30 mouse cellular contexts compared by ENCODE assay signal in the genomic region with DNA sequence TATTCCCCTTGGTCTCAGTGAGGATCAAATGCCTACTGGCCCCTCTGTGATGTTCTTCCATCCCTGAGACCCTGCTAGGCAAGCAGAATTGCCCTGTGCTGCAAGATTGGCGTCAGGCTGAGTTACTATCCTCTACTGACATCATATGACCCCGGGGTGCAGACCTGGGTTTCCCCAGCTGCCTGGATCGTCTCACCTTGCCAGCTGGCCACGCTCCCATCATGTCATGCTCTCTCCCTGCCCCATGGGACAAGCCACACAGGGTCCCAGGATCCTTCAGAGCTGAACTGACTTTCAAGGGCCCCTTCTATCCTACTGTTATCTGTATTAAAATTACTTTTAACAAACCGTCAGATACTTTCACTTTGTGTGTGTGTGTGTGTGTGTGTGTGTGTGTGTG.
DNase-seq lines count a peak whose midpoint lies in the region; ATAC-seq and TF ChIP-seq lines count a peak whose summit lies in the region.
"Had no signal": no experiment of that assay in that cellular context is flagged by ENCODE, and none has a peak within 500 bp of the region (broad histone marks: within the 10 kb centered on the region; RNA-seq: fewer than 3 reads in every experiment).

No protein-coding gene starts in this region.

- TF ChIP-seq CTCF in liver, adult 2 months (IDR thresholded peaks at IDR 0.05; ENCODE audit: low read depth, low read length) = no peak

- DNase-seq in kidney, adult 11 months = peak; percentile 47
- peak; percentile 78 for DNase-seq in liver, adult 2 months (ENCODE audit: extremely low read depth, low read depth, low spot score)
- DNase-seq in liver, embryonic 11.5 days (ENCODE audit: low spot score) = no peak
- DNase-seq in 3134 (ENCODE audit: extremely low read depth, insufficient read length, low spot score) (peak; percentile 42), MN1 (ENCODE audit: low spot score) (peak; percentile 17)
- no peak for DNase-seq in natural killer cell, adult 2 months (ENCODE audit: low spot score in 2 of 2)
- DNase-seq in spleen, postnatal 14 days (ENCODE audit: low spot score in 2 of 2) = no peak
- DNase-seq: cerebellum, adult 2 months; cerebellum, postnatal 14 days; forebrain, postnatal 0 days; gastrocnemius, postnatal 14 days; heart, postnatal 14 days; layer of hippocampus, adult 9-11 months; right cerebral cortex, postnatal 4 days; thymus, adult 2 months had no signal

- no peak overlapping the region for H3K4me2 ChIP-seq in kidney, embryonic 14.5 days (replicated peaks; ENCODE audit: low read depth, low read length)
- H3K4me2 ChIP-seq in liver, embryonic 11.5 days = no peak overlapping the region
- H3K4me2 ChIP-seq: embryonic facial prominence, embryonic 15.5 days; forebrain, embryonic 12.5 days; hindbrain, embryonic 15.5 days; limb, embryonic 15.5 days; midbrain, embryonic 12.5 days; neural tube, embryonic 13.5 days had no signal

- no peaks in the 10 kb centered on the region for H3K9me3 ChIP-seq in kidney, embryonic 14.5 days (ENCODE audit: control insufficient read depth, low read length)
- H3K9me3 ChIP-seq in liver, embryonic 11.5 days (ENCODE audit: control insufficient read depth, low read length) = no peaks in the 10 kb centered on the region
- H3K9me3 ChIP-seq: embryonic facial prominence, embryonic 10.5 days; embryonic facial prominence, embryonic 15.5 days; forebrain, embryonic 12.5 days; hindbrain, embryonic 10.5 days; hindbrain, embryonic 15.5 days; limb, embryonic 10.5 days; limb, embryonic 15.5 days; megakaryocyte, embryonic 14.5 days; midbrain, embryonic 12.5 days; neural tube, embryonic 13.5 days had no signal

- H3K27ac ChIP-seq in kidney, embryonic 14.5 days (ENCODE audit: low read depth, low read length) = no peak overlapping the region
- H3K27ac ChIP-seq in liver, adult 2 months (replicated peaks; ENCODE audit: insufficient read depth, low read depth, low read length) = peak overlapping the region; percentile 15; the same call in 1 of the 2 replicates
- no peak overlapping the region for H3K27ac ChIP-seq in liver, embryonic 11.5 days (ENCODE audit: low read depth, low read length)
- H3K27ac ChIP-seq: embryonic facial prominence, embryonic 15.5 days; forebrain, embryonic 12.5 days; hindbrain, embryonic 15.5 days; limb, embryonic 10.5 days; limb, embryonic 15.5 days; midbrain, embryonic 12.5 days; neural tube, embryonic 13.5 days had no signal

- no peak for TF ChIP-seq POLR2A in liver, adult 2 months (IDR thresholded peaks at IDR 0.05; ENCODE audit: extremely low read depth, insufficient read depth, low read length)

- H3K79me2 ChIP-seq in liver, adult 2 months (ENCODE audit: control insufficient read depth, insufficient read depth, low read length) = no peaks in the 10 kb centered on the region

- 34% methylated on average over 5 of the region's 5 CpGs for WGBS in kidney, embryonic 14.5 days
- 16% methylated on average over 5 of the region's 5 CpGs for WGBS in liver, adult 2 months
- WGBS in liver, embryonic 11.5 days = 42% methylated on average over 5 of the region's 5 CpGs

- ATAC-seq in kidney, embryonic 14.5 days (ENCODE audit: low FRiP score, low TSS enrichment) = no peak
- ATAC-seq in liver, embryonic 11.5 days (replicated peaks; ENCODE audit: low FRiP score) = no peak
- ATAC-seq: forebrain, postnatal 0 days; inflammation-experienced regulatory T-cells, adult 6 months; Patski had no signal

- H3K36me3 ChIP-seq in kidney, embryonic 14.5 days (ENCODE audit: control insufficient read depth, insufficient read depth, low read length) = no peaks in the 10 kb centered on the region
- H3K36me3 ChIP-seq in liver, adult 2 months (ENCODE audit: control insufficient read depth, insufficient read depth, low read length) = no peaks in the 10 kb centered on the region
- H3K36me3 ChIP-seq in liver, embryonic 11.5 days (ENCODE audit: control insufficient read depth, insufficient read depth, low read length) = no peaks in the 10 kb centered on the region
- H3K36me3 ChIP-seq: embryonic facial prominence, embryonic 10.5 days; embryonic facial prominence, embryonic 15.5 days; forebrain, embryonic 12.5 days; hindbrain, embryonic 10.5 days; hindbrain, embryonic 15.5 days; limb, embryonic 10.5 days; limb, embryonic 15.5 days; midbrain, embryonic 12.5 days; neural tube, embryonic 13.5 days had no signal

- H3K4me3 ChIP-seq in kidney, embryonic 14.5 days (ENCODE audit: low read length) = no peak overlapping the region
- no peak overlapping the region for H3K4me3 ChIP-seq in liver, adult 2 months (ENCODE audit: insufficient read depth, low read depth, low read length)
- no peak overlapping the region for H3K4me3 ChIP-seq in liver, embryonic 11.5 days (ENCODE audit: low read depth, low read length)
- H3K4me3 ChIP-seq: embryonic facial prominence, embryonic 10.5 days; embryonic facial prominence, embryonic 15.5 days; forebrain, embryonic 12.5 days; hindbrain, embryonic 10.5 days; hindbrain, embryonic 15.5 days; limb, embryonic 10.5 days; limb, embryonic 15.5 days; megakaryocyte, embryonic 14.5 days; midbrain, embryonic 12.5 days; myocyte; neural tube, embryonic 13.5 days had no signal

- no peak overlapping the region for H3K9ac ChIP-seq in kidney, embryonic 14.5 days (ENCODE audit: low read depth, low read length)
- no peak overlapping the region for H3K9ac ChIP-seq in liver, adult 2 months (ENCODE audit: low read depth, low read length)
- no peak overlapping the region for H3K9ac ChIP-seq in liver, embryonic 11.5 days (ENCODE audit: low read depth, low read length)
- H3K9ac ChIP-seq: embryonic facial prominence, embryonic 15.5 days; forebrain, embryonic 12.5 days; forebrain, postnatal 0 days; hindbrain, embryonic 15.5 days; limb, embryonic 15.5 days; midbrain, embryonic 12.5 days; neural tube, embryonic 13.5 days had no signal

- no peaks in the 10 kb centered on the region; the same call in 1 of the 2 replicates for H3K27me3 ChIP-seq in kidney, embryonic 14.5 days (ENCODE audit: control insufficient read depth, insufficient read depth, low read length)
- H3K27me3 ChIP-seq in liver, adult 2 months (ENCODE audit: control insufficient read depth, insufficient read depth, low read length) = no peaks in the 10 kb centered on the region
- no peaks in the 10 kb centered on the region for H3K27me3 ChIP-seq in liver, embryonic 11.5 days (replicated peaks; ENCODE audit: control insufficient read depth, insufficient read depth, low read length)
- H3K27me3 ChIP-seq: CH12.LX; embryonic facial prominence, embryonic 15.5 days; Patski had no signal

- peaks cover 9% of the 10 kb centered on the region; the same call in 1 of the 2 replicates for H3K4me1 ChIP-seq in kidney, embryonic 14.5 days (ENCODE audit: control insufficient read depth, insufficient read depth, low read length)
- H3K4me1 ChIP-seq in liver, adult 2 months (ENCODE audit: control insufficient read depth, insufficient read depth, low read length) = peaks cover 20% of the 10 kb centered on the region
- peaks cover 7% of the 10 kb centered on the region for H3K4me1 ChIP-seq in liver, embryonic 11.5 days (replicated peaks; ENCODE audit: control insufficient read depth, insufficient read depth, low read length)
- H3K4me1 ChIP-seq: megakaryocyte, embryonic 14.5 days had no signal

Comparison
In these comparisons a context has a peak if more than half of its experiments do, and no peak if none do; other contexts are left out.
1. DNase-seq: peak in kidney, adult 11 months (single experiment), liver, adult 2 months (single experiment), 3134 (single experiment) and MN1 (single experiment); none in liver, embryonic 11.5 days (single experiment), natural killer cell, adult 2 months (0 of 2) and spleen, postnatal 14 days (0 of 2).